Mouse (Mus musculus) embryonic facial prominence, embryonic 13.5 days (tissue): ENCODE measurements around the gene Ech1. TPM values are rescaled to one million over a fixed set of nuclear protein-coding genes. Genes with fewer than 3 reads are reported as not detected.
A peak's percentile ranks its signal among the peaks of the same experiment; 100 is the strongest.

Experiments
- ATAC-seq: fragments of 200-750 bp; cut with Nextera tagmentation; 2 replicates; pipeline ENCODE4 v1.8.0; 2017; ENCODE audit warnings: low read depth; ENCODE audit not compliant: insufficient number of reproducible peaks, insufficient read depth, low FRiP score, low TSS enrichment
- H3K27ac ChIP-seq: fragments of 300-500 bp; sonication (generic); 2 replicates; pipeline ENCODE4 v1.5.1; 2015; ENCODE audit warnings: moderate library complexity, mild to moderate bottlenecking, inconsistent platforms
- H3K27me3 ChIP-seq: fragments of 300-500 bp; sonication (generic); 2 replicates; pipeline ENCODE4 v1.6.1; 2015; ENCODE audit warnings: mild to moderate bottlenecking, inconsistent platforms
- H3K36me3 ChIP-seq: fragments of 300-500 bp; sonication (generic); 2 replicates; pipeline ENCODE4 v1.6.1; 2015; ENCODE audit warnings: mild to moderate bottlenecking, inconsistent platforms
- H3K4me1 ChIP-seq: fragments of 300-500 bp; sonication (generic); 2 replicates; pipeline ENCODE4 v1.6.1; 2015; ENCODE audit warnings: inconsistent platforms
- H3K4me2 ChIP-seq: fragments of 300-500 bp; sonication (generic); 2 replicates; pipeline ENCODE4 v1.6.1; 2015; ENCODE audit warnings: moderate library complexity, mild to moderate bottlenecking, inconsistent platforms
- H3K4me3 ChIP-seq: fragments of 300-500 bp; sonication (generic); 2 replicates; pipeline ENCODE4 v1.5.1; 2015; ENCODE audit warnings: mild to moderate bottlenecking, inconsistent platforms
- H3K9ac ChIP-seq: fragments of 300-500 bp; sonication (generic); 2 replicates; pipeline ENCODE4 v1.6.1; 2015; ENCODE audit warnings: mild to moderate bottlenecking, inconsistent platforms
- H3K9me3 ChIP-seq: fragments of 300-500 bp; sonication (generic); 2 replicates; pipeline ENCODE4 v1.6.1; 2016; ENCODE audit warnings: inconsistent platforms
- WGBS: fragments of 180-500 bp; shearing (Covaris S2); methylation state at CpG from one replicate; pipeline ENCODE4 v1.1.7; 2015; ENCODE audit warnings: mixed read lengths; 5-methylcytosine and 5-hydroxymethylcytosine counted together
- polyA plus RNA-seq: library from polyadenylated mRNA; unstranded; fragments of >200 nt; fragmentation: Nextera tagmentation; extraction: Ambion mirVana; gene quantifications from 2 replicates; pipeline ENCODE4 v1.2.1, GENCODE M21; 2015

Ech1 gene
- polyA plus RNA-seq, 1 experiment from 2014 or later = 153 TPM

DNA sequence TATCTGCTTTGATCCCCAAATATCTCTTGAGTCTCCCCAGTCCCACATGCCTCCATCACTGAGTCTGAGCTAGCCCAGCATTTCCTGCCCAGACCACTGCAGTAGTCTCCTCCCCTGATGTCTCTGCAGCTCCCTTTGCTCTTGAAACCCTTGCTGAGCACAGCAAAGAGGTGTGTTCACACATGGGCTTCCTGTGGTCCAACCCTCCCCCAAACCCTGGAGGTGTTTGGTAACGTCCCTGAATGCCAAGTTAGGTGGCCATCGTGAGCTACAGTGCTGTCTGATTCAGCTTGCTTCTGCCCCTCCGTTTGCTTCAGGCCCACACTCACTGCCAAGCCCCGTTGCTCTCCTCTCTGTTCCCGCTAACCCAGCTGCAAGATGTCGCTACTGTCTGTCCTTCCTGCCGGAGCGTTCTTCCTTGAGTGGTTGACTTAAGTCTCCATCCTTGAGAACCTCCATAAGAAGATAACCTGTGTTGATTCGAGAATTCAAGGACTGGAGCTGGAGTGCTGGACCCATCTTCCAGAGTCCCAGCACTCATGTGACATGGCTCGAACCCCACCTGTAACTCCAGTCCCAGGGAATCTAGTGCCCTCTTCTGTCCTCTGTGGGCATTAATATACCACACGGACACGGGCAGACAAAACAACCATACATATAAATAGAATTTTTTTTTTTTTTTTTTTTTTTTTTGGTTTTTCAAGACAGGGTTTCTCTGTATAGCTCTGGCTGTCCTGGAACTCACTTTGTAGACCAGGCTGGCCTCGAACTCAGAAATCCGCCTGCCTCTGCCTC, 32.4 kb upstream of the Ech1 start:
- Histone ChIP-seq H3K9ac (no peak overlapping the region), H3K27ac (no peak overlapping the region), H3K36me3 (peaks cover 5% of the 10 kb centered on the region), H3K4me1 (peaks cover 36% of the 10 kb centered on the region), H3K4me3 (no peak overlapping the region), H3K9me3 (no peaks in the 10 kb centered on the region), H3K4me2 (no peak overlapping the region), H3K27me3 (no peaks in the 10 kb centered on the region)
- ATAC-seq = no peak
- 84% methylated on average over 14 of the region's 14 CpGs for WGBS

DNA sequence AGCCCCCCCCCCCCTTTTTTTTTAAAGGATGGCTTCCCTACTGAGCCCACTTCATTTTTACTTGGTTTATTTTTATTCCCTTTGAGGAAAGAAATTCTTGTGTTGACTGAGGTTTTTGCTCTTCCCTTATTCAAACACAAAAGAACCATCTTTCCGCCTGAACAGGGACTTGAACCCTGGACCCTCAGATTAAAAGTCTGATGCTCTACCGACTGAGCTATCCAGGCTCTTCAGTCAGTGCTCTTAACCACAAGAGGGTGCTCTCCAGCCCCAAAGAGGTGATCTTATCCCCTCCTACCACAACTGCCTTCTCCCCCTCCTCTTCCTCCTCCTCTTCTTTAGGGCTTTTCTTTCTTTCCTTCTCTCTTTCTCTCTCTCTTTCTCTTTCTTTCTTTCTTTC, 31.2 kb upstream of the Ech1 start:
- H3K4me1 ChIP-seq = peaks cover 26% of the 10 kb centered on the region
- ATAC-seq = no peak
- no peaks in the 10 kb centered on the region for H3K27me3 ChIP-seq
- no peak overlapping the region for H3K9ac ChIP-seq
- 30% methylated on average over 2 of the region's 2 CpGs for WGBS
- no peaks in the 10 kb centered on the region for H3K9me3 ChIP-seq
- H3K27ac ChIP-seq = no peak overlapping the region
- H3K36me3 ChIP-seq = no peaks in the 10 kb centered on the region
- H3K4me2 ChIP-seq = no peak overlapping the region
- H3K4me3 ChIP-seq = no peak overlapping the region

DNA sequence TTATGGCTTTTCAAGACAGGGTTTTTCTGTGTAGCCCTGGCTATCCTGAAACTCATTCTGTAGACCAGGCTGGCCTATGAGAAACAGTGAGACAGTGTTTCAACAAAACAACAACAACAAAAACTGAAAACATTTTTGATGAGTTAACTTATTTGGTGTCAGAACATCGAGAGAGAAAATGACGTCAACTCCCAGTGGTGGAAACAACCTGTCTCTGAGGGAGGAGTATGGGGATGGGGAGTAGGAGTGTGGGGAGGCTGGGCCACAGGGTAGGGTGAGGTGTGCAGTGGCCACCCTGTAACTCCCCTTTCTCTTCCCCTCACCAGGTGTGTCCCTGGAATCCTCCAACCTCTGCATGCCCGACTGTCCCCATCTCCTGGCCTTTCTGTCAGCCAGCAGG, 30.5 kb upstream of the Ech1 start:
- Histone ChIP-seq H3K9me3 (no peaks in the 10 kb centered on the region), H3K9ac (no peak overlapping the region), H3K36me3 (no peaks in the 10 kb centered on the region), H3K27me3 (no peaks in the 10 kb centered on the region), H3K4me2 (no peak overlapping the region), H3K4me3 (no peak overlapping the region), H3K27ac (no peak overlapping the region), H3K4me1 (peaks cover 19% of the 10 kb centered on the region)
- 82% methylated on average over 3 of the region's 3 CpGs for WGBS
- ATAC-seq = no peak

DNA sequence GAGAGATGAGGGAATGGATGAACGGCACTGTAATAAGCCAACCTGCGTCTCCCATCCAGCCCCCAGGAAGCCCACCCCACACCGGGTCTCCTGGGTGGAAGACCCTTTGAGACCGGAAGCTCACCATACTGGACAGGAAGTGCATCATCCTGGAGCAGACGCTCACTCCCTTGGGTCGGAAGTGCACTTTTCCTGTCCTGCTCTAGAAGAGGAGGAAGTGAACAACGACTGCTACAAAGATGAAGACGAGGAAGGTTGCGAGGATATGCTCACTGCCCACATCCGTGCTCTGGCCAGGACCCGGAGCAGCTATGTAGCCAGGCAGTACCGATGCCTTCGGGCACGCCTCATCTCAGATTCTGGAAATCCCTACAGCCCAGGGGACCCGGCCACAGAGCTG, 29.2 kb upstream of the Ech1 start:
- H3K4me1 ChIP-seq = peaks cover 8% of the 10 kb centered on the region
- no peaks in the 10 kb centered on the region for H3K36me3 ChIP-seq
- H3K27ac ChIP-seq = no peak overlapping the region
- no peaks in the 10 kb centered on the region for H3K27me3 ChIP-seq
- H3K4me2 ChIP-seq = no peak overlapping the region
- ATAC-seq = no peak
- 74% methylated on average over 15 of the region's 15 CpGs for WGBS
- H3K9ac ChIP-seq = no peak overlapping the region
- H3K9me3 ChIP-seq = no peaks in the 10 kb centered on the region
- no peak overlapping the region for H3K4me3 ChIP-seq

DNA sequence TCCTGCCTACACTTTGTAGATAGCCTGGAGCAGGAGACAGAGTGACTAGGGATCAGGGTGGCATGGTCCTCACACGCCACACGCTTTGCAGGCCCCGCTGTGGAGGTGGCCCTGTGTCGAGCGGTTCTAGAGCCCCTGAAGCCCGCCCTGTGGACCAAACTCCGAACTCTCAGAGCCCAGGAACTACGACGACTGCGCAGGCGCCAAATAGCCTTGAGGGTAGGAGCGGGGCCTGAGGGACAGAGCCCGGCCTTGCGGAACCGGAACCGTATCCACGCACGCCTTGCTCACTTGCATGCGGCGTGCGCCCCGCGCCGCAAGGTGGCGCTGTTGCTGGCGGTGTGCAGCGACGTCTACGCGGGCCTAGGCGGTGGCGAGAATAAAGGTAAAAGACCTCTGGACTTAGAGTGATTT, 28.4 kb upstream of the Ech1 start:
- no peaks in the 10 kb centered on the region for H3K9me3 ChIP-seq
- H3K27me3 ChIP-seq = no peaks in the 10 kb centered on the region
- no peaks in the 10 kb centered on the region for H3K36me3 ChIP-seq
- peak overlapping the region; percentile 27 for H3K4me3 ChIP-seq
- H3K4me1 ChIP-seq = peaks cover 11% of the 10 kb centered on the region
- peak overlapping the region; percentile 65 for H3K9ac ChIP-seq
- H3K27ac ChIP-seq = no peak overlapping the region
- 16% methylated on average over 32 of the region's 32 CpGs for WGBS
- no peak for ATAC-seq
- peak overlapping the region; percentile 52 for H3K4me2 ChIP-seq

DNA sequence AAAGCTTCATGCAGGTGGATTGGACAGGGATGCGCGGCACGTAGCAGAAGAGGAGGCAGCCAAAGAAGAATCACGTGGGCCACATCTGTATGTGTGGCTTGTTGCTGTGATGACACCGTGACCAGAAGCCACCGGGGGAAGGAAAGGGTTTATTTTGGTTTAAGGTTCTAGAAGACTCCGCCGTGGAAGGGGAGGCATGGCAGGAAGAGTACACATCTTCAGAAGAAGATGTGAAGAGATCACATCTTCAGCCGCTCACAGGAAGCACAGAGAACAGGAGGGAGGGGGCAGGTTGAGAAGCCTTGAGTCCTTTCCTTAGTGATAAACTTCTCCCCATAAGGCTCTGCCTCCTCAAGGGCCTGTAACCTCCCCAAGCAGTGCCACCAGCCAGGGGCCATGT, 25.0 kb upstream of the Ech1 start:
- Histone ChIP-seq H3K27me3 (no peaks in the 10 kb centered on the region), H3K27ac (no peak overlapping the region), H3K4me3 (no peak overlapping the region), H3K9me3 (no peaks in the 10 kb centered on the region), H3K4me2 (no peak overlapping the region), H3K4me1 (peaks cover 38% of the 10 kb centered on the region), H3K9ac (no peak overlapping the region), H3K36me3 (no peaks in the 10 kb centered on the region)
- ATAC-seq = no peak
- WGBS = 93% methylated on average over 9 of the region's 9 CpGs

DNA sequence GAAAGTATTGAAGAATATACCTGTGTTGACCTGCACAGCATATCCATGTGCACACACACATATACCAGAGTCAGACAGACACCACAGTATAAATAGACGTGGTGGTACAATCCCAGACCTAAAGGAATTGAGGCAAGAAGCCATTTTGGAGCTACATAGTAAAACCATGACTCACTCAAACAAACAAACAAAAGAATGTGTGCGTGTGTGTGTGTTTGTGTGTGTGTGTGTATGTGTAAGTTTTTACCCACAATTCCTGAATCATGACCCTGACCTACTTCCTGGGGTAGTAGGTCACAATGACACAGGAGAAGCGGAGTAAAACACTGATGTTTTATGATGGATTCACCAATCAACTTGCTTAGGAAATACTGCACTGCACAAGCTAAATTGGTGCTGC, 23.6 kb upstream of the Ech1 start:
- Histone ChIP-seq H3K27ac (peak overlapping the region; percentile 96), H3K4me3 (no peak overlapping the region), H3K4me1 (peaks cover 37% of the 10 kb centered on the region), H3K9ac (no peak overlapping the region), H3K4me2 (peak overlapping the region; percentile 10; the same call in 1 of the 2 replicates), H3K36me3 (no peaks in the 10 kb centered on the region), H3K27me3 (no peaks in the 10 kb centered on the region), H3K9me3 (no peaks in the 10 kb centered on the region)
- 69% methylated on average over 3 of the region's 3 CpGs for WGBS
- ATAC-seq = no peak

DNA sequence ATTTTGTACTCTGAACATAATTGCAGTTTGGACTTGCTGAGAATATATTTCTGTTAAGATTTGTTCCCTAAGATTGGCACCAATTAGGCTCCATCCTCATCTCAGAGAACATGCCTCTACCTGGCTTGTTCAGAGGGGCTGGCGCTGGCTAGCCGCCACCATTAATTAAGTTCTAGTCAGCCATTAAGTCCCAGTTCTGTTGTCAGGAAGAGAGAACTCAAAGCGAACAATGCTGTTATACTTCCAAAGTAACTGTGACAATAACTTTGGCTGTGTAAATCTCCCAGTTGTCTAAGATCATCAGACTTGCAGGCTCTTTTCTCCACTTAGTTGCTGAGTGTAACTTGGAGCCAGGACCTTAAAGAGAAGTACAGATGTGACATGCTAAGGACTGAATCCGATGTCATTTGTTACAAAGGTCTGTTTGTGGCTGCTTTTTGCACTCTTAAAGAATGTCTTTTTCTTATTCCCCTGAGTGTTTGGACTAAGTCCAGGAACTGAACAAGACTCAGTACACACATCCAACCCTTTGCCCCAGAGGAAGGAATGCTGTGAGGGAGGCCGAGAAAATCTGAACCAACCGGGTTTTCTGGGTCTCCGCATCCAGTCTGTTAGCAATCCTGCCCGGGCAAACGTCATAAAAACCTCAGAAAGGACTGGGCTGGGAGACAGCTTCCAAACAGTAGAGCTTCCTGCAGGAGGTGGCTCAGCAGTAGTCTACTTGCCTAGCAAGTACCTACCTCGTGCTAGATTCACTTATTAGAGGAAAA, 22.9 kb upstream of the Ech1 start:
- WGBS = 16% methylated on average over 10 of the region's 10 CpGs
- H3K36me3 ChIP-seq = no peaks in the 10 kb centered on the region
- peak overlapping the region; percentile 40 for H3K4me2 ChIP-seq
- peak; percentile 62; the same call in 1 of the 2 replicates for ATAC-seq
- H3K4me1 ChIP-seq = peaks cover 31% of the 10 kb centered on the region
- H3K9ac ChIP-seq = peak overlapping the region; percentile 47; the same call in 1 of the 2 replicates
- peak overlapping the region; percentile 96 for H3K27ac ChIP-seq
- H3K9me3 ChIP-seq = no peaks in the 10 kb centered on the region
- H3K27me3 ChIP-seq = no peaks in the 10 kb centered on the region
- no peak overlapping the region for H3K4me3 ChIP-seq

DNA sequence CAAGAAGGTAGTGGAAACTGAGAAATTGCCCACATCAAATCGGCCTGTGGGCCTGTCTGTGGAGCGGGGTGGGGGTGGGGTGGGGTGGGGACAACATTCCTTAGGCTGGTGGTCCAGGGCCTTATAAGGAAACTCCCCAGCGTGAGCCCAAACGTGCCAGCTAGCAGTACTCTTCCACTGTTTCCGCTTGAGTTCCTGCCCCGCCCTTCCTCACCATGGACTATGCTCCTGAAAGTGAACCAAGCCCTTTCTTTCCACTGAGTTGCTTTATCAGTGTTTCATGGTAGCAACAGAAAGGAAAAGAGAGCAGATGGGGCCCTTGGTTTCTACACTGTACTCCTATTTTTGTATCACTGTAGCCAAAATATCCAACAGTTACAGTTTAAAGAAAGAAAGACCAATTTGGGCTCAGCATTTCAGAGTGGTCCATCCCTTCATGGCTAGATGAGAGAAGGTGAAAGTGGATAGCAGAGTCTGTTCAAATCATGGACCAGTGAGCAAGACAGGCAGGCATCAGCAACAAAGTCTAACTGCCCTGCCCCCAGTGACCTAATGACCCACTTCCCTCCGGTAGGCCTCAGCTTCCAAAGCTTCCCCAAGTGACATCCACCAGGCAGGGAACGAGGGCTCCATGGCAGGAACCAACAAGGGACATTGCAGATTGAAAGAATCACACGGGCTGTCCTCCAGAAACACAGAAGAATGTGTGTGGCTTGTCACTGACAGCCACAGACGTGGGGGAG, 22.0 kb upstream of the Ech1 start:
- Histone ChIP-seq H3K4me2 (peak overlapping the region; percentile 40), H3K4me1 (peaks cover 36% of the 10 kb centered on the region), H3K4me3 (no peak overlapping the region), H3K27ac (peak overlapping the region; percentile 96), H3K36me3 (no peaks in the 10 kb centered on the region), H3K9ac (peak overlapping the region; percentile 47), H3K27me3 (no peaks in the 10 kb centered on the region), H3K9me3 (no peaks in the 10 kb centered on the region)
- 8% methylated on average over 10 of the region's 10 CpGs for WGBS
- peak; percentile 45; the same call in 1 of the 2 replicates for ATAC-seq

DNA sequence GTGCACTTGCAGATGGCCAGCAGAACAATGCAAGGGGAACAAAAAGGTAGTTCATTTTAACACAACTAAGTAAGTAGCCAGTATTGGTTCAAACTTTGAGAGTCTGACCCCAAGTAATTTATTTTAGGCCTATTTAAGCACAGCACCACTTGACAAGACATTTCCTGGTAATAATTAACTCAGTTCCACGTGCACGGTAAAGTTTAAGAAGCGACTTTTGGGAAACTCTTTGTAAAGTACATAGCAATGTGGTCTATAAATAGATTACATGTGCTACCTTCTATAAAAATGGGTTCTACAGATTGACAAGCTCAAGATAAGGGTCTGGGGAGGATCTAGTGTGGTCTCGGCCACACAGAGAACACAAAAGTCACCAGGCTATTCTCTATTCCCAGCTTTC, 21.3 kb upstream of the Ech1 start:
- H3K27me3 ChIP-seq = no peaks in the 10 kb centered on the region
- 46% methylated on average over 4 of the region's 4 CpGs for WGBS
- ATAC-seq = no peak
- H3K9ac ChIP-seq = no peak overlapping the region
- H3K36me3 ChIP-seq = no peaks in the 10 kb centered on the region
- no peak overlapping the region for H3K4me2 ChIP-seq
- peak overlapping the region; percentile 96 for H3K27ac ChIP-seq
- H3K9me3 ChIP-seq = no peaks in the 10 kb centered on the region
- no peak overlapping the region for H3K4me3 ChIP-seq
- peaks cover 40% of the 10 kb centered on the region for H3K4me1 ChIP-seq

DNA sequence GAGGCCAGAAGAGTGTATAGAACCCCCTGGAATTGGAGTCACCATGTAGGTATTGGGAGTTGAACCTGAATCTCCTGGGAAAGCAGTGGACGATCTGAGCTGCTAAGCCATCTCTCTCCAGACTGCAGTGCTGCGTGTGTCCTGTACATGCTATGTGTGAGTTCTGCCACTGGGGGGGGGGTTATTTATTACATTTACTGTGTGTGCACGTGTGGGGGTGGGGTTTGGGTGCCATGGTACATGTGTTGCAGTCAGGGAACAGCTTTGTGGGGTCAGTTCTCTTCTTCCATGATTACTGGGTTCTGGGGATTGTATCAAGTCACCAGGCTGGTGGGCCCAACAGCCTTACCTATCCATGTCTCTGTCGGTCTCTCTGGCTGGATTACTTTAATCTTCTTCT, 18.1 kb upstream of the Ech1 start:
- no peak for ATAC-seq
- 81% methylated on average over 4 of the region's 4 CpGs for WGBS
- H3K27me3 ChIP-seq = no peaks in the 10 kb centered on the region
- no peak overlapping the region for H3K4me3 ChIP-seq
- no peaks in the 10 kb centered on the region for H3K36me3 ChIP-seq
- H3K9ac ChIP-seq = no peak overlapping the region
- no peaks in the 10 kb centered on the region for H3K9me3 ChIP-seq
- H3K4me1 ChIP-seq = peaks cover 34% of the 10 kb centered on the region
- H3K27ac ChIP-seq = no peak overlapping the region
- H3K4me2 ChIP-seq = no peak overlapping the region
